Mouse (Mus musculus): ENCODE data around the gene Chaf1b. TPM values are rescaled to one million over a fixed set of nuclear protein-coding genes. Genes with fewer than 3 reads are reported as not detected.

Chaf1b gene
- polyA plus RNA-seq, 1 experiment from 2014 or later: 17.9 TPM

- Histone ChIP-seq H3K4me1 (ENCODE audit: control insufficient read depth, insufficient read depth, low read depth, low read length) (no peaks in the 10 kb centered on the region), H3K27me3 (replicated peaks; ENCODE audit: control insufficient read depth, insufficient read depth, low read length) (no peaks in the 10 kb centered on the region), H3K27ac (ENCODE audit: low read depth, low read length) (no peak overlapping the region), H3K9me3 (ENCODE audit: control insufficient read depth, low read length) (no peaks in the 10 kb centered on the region), H3K4me3 (ENCODE audit: low read length) (no peak overlapping the region), H3K9ac (ENCODE audit: low read depth, low read length) (no peak overlapping the region), H3K36me3 (ENCODE audit: control insufficient read depth, insufficient read depth, low read length) (no peaks in the 10 kb centered on the region), H3K4me2 (ENCODE audit: low read length) (no peak overlapping the region)
- 73% methylated on average over 4 of the region's 4 CpGs for WGBS
- ATAC-seq: no peak
Measured at GRCm38 (mm10) chr16:93920673-93921072, 37.0 kb downstream of the Chaf1b start.

DNA sequence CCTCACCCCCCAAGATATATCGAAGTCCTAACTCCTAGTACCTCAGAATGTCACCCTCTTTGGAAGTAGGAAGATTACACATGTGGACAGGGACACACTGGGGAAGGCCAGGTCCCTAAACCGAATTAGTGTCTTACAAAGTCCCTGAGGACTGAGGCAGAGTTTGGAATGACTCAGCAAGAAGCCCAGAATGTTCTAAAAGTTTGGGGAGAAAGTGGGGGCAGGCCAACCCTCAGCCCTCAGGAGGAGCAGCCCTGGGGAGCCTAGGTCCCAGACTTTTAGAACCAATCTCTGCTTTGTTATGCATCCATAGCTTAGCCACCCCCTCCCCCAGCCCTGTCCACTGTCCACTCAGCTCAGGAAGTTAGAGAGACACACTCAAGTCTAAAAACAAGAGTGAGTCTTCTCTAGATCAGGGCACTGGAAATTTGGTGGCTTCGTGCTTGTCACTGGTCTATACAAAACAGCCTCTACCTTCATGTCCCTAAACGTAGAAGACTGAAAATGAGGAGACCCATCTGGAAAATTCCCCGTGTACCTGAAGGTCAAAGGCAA is 39.2 kb downstream of the Chaf1b start:
- no peak overlapping the region for H3K9ac ChIP-seq (ENCODE audit: low read depth, low read length)
- no peak overlapping the region for H3K4me2 ChIP-seq (ENCODE audit: low read length)
- WGBS: 81% methylated on average over 5 of the region's 5 CpGs
- no peak overlapping the region for H3K4me3 ChIP-seq (ENCODE audit: low read length)
- no peaks in the 10 kb centered on the region for H3K4me1 ChIP-seq (ENCODE audit: control insufficient read depth, insufficient read depth, low read depth, low read length)
- no peaks in the 10 kb centered on the region for H3K27me3 ChIP-seq (replicated peaks; ENCODE audit: control insufficient read depth, insufficient read depth, low read length)
- no peaks in the 10 kb centered on the region for H3K9me3 ChIP-seq (ENCODE audit: control insufficient read depth, low read length)
- no peak for ATAC-seq
- no peak overlapping the region for H3K27ac ChIP-seq (ENCODE audit: low read depth, low read length)
- H3K36me3 ChIP-seq (ENCODE audit: control insufficient read depth, insufficient read depth, low read length): no peaks in the 10 kb centered on the region

DNA sequence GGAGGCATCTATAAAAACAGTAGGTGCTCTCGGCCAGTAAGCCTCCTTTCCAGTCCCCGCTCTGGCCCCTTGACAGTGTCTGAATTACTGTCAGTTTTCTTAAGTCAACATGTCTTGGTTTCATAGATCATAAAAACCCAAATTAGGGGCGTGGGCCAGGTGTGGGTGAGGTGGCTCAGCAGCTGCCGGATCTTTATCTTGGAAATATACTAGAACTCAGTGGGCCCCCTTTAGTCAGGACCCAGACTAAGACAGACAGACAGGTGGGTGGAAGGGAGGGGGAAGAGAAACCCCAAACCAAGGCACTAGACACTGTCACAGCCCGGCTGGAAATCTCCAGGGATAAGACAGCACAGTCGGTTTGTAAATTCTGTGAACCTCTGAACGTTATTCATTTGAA is 40.1 kb downstream of the Chaf1b start:
- no peaks in the 10 kb centered on the region for H3K4me1 ChIP-seq (ENCODE audit: control insufficient read depth, insufficient read depth, low read depth, low read length)
- ATAC-seq: no peak
- WGBS: 84% methylated on average over 7 of the region's 7 CpGs

DNA sequence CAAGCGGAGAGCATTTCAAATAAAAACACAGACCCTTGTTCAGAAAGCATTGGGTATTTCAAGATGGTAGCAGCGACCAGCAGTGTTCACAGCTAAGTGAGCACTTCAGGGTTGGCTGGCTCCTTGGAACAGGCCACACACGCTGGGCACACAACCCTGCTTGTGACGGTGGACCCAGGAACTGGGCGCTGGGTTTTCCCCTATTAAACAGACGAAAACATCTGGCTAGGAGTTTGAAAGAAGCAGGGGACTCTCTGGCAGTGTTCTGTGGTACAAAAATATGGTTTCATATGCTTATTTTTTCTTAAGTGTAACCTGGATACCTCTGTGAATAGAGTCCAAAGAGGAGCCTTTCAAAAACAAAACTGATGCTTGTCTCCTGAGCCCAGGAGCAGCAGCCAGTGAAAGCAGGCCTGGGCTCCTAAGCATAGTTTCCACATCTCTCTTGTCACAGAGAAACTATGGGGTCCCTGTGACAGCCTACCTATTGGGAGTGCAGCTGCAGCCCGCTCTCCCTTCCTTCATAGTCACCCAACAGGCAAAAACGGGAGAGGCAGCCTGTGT is 42.1 kb downstream of the Chaf1b start:
- Histone ChIP-seq H3K9me3 (ENCODE audit: control insufficient read depth, low read length) (no peaks in the 10 kb centered on the region), H3K27me3 (replicated peaks; ENCODE audit: control insufficient read depth, insufficient read depth, low read length) (no peaks in the 10 kb centered on the region), H3K4me1 (ENCODE audit: control insufficient read depth, insufficient read depth, low read depth, low read length) (no peaks in the 10 kb centered on the region), H3K9ac (ENCODE audit: low read depth, low read length) (no peak overlapping the region), H3K4me3 (ENCODE audit: low read length) (no peak overlapping the region), H3K4me2 (ENCODE audit: low read length) (no peak overlapping the region), H3K36me3 (ENCODE audit: control insufficient read depth, insufficient read depth, low read length) (no peaks in the 10 kb centered on the region), H3K27ac (ENCODE audit: low read depth, low read length) (no peak overlapping the region)
- WGBS: 79% methylated on average over 8 of the region's 8 CpGs
- ATAC-seq: no peak

More for the DNA sequence above, 40.1 kb downstream of the Chaf1b start:
- Histone ChIP-seq H3K4me2 (ENCODE audit: low read length) (no peak overlapping the region), H3K27me3 (replicated peaks; ENCODE audit: control insufficient read depth, insufficient read depth, low read length) (no peaks in the 10 kb centered on the region), H3K9me3 (ENCODE audit: control insufficient read depth, low read length) (no peaks in the 10 kb centered on the region), H3K4me3 (ENCODE audit: low read length) (no peak overlapping the region), H3K9ac (ENCODE audit: low read depth, low read length) (no peak overlapping the region), H3K27ac (ENCODE audit: low read depth, low read length) (no peak overlapping the region), H3K36me3 (ENCODE audit: control insufficient read depth, insufficient read depth, low read length) (no peaks in the 10 kb centered on the region)

DNA sequence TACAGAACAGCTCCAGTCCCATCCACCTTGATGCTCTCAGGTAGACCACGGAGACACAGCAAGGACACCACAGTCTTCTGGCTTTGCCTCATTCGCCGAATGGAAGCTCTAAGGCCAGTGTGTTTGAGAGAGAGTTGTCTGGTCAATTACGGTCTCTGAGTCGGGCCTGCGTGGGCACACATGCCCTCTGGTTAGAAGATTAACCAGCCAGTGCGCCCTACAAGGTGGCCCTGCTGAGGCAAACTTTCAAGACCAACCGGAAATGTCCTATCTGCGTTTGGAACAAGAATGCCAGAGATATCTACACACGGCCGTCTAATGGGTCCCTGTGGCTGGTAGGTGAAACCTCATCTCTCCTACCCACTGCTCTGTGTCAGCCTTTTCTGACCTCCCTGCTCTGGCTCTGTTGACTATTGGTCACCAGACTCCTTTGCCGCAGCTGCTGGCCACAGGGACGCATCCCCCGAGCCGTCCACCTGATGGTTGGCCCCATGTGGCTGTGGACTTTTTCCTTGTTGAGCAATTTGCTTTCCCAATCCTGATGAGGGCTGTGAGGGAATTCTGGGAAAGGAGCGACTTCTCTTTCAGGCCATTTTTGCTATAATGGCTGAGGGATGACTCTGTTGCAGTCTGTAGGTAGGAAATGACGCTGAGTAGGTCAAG is 45.8 kb downstream of the Chaf1b start:
- H3K9me3 ChIP-seq (ENCODE audit: control insufficient read depth, low read length): no peaks in the 10 kb centered on the region
- WGBS: 95% methylated on average over 17 of the region's 17 CpGs

GRCm38 (mm10) chr16:93932185-93933168 is 48.8 kb downstream of the Chaf1b start:
- no peak overlapping the region for H3K4me2 ChIP-seq (ENCODE audit: low read length)
- H3K27ac ChIP-seq (ENCODE audit: low read depth, low read length): no peak overlapping the region
- no peak overlapping the region for H3K9ac ChIP-seq (ENCODE audit: low read depth, low read length)
- ATAC-seq: no peak
- H3K36me3 ChIP-seq (ENCODE audit: control insufficient read depth, insufficient read depth, low read length): no peaks in the 10 kb centered on the region
- H3K4me1 ChIP-seq (ENCODE audit: control insufficient read depth, insufficient read depth, low read depth, low read length): no peaks in the 10 kb centered on the region
- peaks cover 13% of the 10 kb centered on the region for H3K27me3 ChIP-seq (replicated peaks; ENCODE audit: control insufficient read depth, insufficient read depth, low read length)
- H3K4me3 ChIP-seq (ENCODE audit: low read length): no peak overlapping the region
- H3K9me3 ChIP-seq (ENCODE audit: control insufficient read depth, low read length): no peaks in the 10 kb centered on the region
- 63% methylated on average over 17 of the region's 17 CpGs for WGBS

More for the DNA sequence above, 45.8 kb downstream of the Chaf1b start:
- H3K36me3 ChIP-seq (ENCODE audit: control insufficient read depth, insufficient read depth, low read length): no peaks in the 10 kb centered on the region
- H3K4me2 ChIP-seq (ENCODE audit: low read length): no peak overlapping the region
- H3K27me3 ChIP-seq (replicated peaks; ENCODE audit: control insufficient read depth, insufficient read depth, low read length): peaks cover 5% of the 10 kb centered on the region
- no peaks in the 10 kb centered on the region for H3K4me1 ChIP-seq (ENCODE audit: control insufficient read depth, insufficient read depth, low read depth, low read length)
- no peak overlapping the region for H3K9ac ChIP-seq (ENCODE audit: low read depth, low read length)
- H3K27ac ChIP-seq (ENCODE audit: low read depth, low read length): no peak overlapping the region
- no peak for ATAC-seq
- no peak overlapping the region for H3K4me3 ChIP-seq (ENCODE audit: low read length)

DNA sequence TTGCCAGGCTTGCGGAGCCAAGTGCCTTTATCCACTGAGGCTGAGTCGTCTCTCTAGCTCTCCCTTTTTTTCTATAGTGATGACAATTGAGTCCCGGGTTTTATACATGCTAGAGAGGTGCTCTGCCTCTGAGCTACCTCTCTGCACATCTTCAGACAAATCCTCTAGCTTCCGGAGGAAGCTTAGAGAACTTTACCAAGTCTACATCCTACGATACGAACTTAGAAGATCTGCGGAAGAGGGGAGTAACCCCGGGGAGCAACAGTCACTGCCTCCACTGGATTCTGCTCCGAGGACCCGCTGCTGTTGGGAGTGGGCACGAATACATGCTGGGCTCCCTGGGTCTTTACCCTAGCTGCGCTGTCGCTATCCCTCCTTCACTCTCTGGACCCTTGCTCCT is 50.9 kb downstream of the Chaf1b start:
- H3K9me3 ChIP-seq (ENCODE audit: control insufficient read depth, low read length): no peaks in the 10 kb centered on the region
- peaks cover 13% of the 10 kb centered on the region for H3K27me3 ChIP-seq (replicated peaks; ENCODE audit: control insufficient read depth, insufficient read depth, low read length)
- H3K4me2 ChIP-seq (ENCODE audit: low read length): no peak overlapping the region
- H3K4me3 ChIP-seq (ENCODE audit: low read length): no peak overlapping the region
- peaks cover 2% of the 10 kb centered on the region; the same call in 1 of the 2 replicates for H3K4me1 ChIP-seq (ENCODE audit: control insufficient read depth, insufficient read depth, low read depth, low read length)
- no peak overlapping the region for H3K27ac ChIP-seq (ENCODE audit: low read depth, low read length)
- WGBS: 22% methylated on average over 13 of the region's 13 CpGs
- no peak overlapping the region for H3K9ac ChIP-seq (ENCODE audit: low read depth, low read length)
- ATAC-seq: no peak
- no peaks in the 10 kb centered on the region for H3K36me3 ChIP-seq (ENCODE audit: control insufficient read depth, insufficient read depth, low read length)

GRCm38 (mm10) chr16:93935009-93935408 is 51.3 kb downstream of the Chaf1b start:
- WGBS: 21% methylated on average over 7 of the region's 7 CpGs
- peaks cover 2% of the 10 kb centered on the region; the same call in 1 of the 2 replicates for H3K4me1 ChIP-seq (ENCODE audit: control insufficient read depth, insufficient read depth, low read depth, low read length)
- ATAC-seq: no peak

More at GRCm38 (mm10) chr16:93935009-93935408, 51.3 kb downstream of the Chaf1b start:
- Histone ChIP-seq H3K27ac (ENCODE audit: low read depth, low read length) (no peak overlapping the region), H3K4me3 (ENCODE audit: low read length) (no peak overlapping the region), H3K9ac (ENCODE audit: low read depth, low read length) (no peak overlapping the region), H3K9me3 (ENCODE audit: control insufficient read depth, low read length) (no peaks in the 10 kb centered on the region), H3K4me2 (ENCODE audit: low read length) (no peak overlapping the region), H3K36me3 (ENCODE audit: control insufficient read depth, insufficient read depth, low read length) (no peaks in the 10 kb centered on the region), H3K27me3 (replicated peaks; ENCODE audit: control insufficient read depth, insufficient read depth, low read length) (peaks cover 13% of the 10 kb centered on the region)

Measured in hindbrain, embryonic 16.5 days (tissue).